Mouse (Mus musculus) cerebellum, postnatal 36 days (tissue): ENCODE measurements around the gene Cyp2d40.
"Not testable (repeated sequence)": the region's sequence is repeated elsewhere in the genome, so short reads cannot be mapped to it uniquely, and the experiment has no call there.

Source experiments
- DNase-seq, 2 experiments: peaks; one replicate each; pipeline ENCODE4 v3.0.0; 2021 to 2022; ENCODE audit warnings: mixed read lengths in 2 of 2

Gene Cyp2d40

DNA sequence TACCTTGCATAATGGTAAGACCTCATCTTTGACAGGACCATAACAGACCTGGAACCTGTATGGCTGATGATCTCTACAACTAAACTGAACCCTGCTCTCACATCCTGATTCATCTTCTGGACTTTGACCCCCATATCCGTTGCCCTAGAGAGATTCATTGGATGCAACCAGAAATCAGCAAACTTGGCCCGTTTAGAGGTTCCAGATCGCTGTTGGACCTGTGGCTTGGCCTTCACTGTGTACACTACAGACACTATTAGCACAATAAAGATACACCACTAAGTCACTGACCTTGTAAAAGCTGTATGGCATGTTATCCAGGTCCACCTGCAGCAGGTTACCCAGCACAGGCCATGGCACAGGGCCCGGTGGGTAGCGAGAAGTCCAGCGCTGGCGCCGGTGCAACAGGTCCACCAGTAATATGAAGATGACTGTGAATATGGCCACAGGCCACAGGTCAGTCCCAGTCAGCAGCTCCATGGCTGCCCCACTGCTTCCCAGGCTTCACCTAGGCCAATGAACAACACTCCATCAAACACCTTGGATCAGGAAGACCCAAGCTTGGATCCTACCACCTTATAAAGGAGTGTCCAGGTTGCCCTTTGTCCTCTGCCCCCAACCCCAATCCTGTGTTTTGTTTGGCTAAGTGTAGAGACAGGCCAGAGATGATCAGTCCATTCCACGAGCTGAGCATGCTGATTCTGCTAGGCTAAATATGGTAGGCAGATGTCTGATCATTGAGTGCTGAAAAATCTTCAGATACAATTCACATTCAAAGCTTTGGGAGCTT, at the start of gene Cyp2d40:
Gene Cyp2d40 (minus strand): TSS at position 553 of the 790 bp plus-strand sequence.
- no peak for DNase-seq

DNA sequence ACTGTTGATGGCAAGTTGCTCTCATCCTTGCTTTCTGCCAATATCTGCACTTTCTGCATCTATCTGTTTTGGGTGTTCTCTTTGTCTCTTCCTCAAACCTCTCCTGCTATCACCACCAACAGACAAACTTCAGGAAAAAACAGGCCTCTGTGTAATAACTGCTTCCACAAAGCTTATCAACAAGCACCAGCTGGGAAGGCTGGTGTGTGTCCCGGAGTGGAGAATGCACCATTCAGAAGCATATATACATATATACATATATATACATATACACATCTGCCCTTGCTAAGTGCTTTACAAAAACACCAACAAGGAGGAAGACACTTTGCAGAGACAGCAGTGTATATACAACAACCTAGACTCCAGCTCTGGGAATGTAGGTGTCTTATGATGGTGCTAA, 46.6 kb upstream of the Cyp2d40 start:
- no peak for DNase-seq

DNA sequence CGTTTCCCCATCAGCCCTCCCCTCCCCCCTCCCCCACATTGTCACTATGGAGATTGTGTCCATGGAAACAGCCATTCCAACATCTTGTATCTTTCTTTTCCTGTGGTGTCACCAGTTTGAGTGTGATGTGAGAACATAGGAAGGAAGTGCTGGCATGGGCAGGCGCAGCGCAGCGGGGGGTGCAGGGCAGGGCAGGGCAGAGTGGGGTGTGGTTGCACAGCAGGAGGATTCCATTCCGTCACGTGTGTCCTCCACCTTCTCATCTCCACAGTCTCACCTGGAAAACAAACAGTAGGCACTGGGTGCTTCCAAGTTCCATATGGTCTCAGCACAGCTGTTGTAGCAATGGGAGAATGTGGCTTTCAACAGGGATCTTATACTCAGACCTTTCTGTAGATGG, 45.5 kb upstream of the Cyp2d40 start:
- DNase-seq: no peak

DNA sequence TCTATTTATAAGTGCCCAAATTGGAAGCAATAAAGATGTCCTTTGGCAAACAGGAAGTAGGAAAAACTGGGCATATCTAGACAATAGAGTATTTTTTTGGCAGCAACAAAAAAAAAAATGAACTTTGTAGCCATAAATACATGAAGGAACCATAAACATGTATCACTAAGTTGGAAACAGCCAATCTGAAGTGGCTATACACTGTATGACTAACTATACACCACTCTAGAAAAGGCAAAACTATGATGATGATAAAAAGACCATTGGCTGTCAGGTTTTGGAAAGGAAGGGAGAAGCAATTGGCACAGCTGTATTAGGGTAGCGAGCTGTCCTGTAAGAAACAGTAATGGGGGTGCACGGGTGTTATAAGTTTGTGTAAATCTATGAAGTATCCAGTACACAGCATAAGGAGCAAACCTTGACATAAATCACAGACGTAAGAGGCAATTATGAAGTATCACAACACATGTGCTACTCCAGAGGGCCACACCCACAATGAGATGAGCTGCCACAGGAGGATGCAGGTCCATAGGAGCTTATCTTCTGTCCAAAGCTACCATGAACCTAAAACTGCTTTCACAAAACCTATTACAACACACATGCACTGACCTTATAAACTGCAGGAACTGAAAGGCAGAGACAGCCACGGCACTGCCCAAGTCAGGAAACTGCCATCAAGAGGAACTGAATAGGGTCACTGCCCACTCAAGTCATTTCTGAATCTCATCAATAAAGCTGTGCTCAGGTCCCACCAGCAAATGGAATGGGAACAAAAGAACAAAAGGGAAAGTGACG, 43.2 kb upstream of the Cyp2d40 start:
- DNase-seq: no peak

DNA sequence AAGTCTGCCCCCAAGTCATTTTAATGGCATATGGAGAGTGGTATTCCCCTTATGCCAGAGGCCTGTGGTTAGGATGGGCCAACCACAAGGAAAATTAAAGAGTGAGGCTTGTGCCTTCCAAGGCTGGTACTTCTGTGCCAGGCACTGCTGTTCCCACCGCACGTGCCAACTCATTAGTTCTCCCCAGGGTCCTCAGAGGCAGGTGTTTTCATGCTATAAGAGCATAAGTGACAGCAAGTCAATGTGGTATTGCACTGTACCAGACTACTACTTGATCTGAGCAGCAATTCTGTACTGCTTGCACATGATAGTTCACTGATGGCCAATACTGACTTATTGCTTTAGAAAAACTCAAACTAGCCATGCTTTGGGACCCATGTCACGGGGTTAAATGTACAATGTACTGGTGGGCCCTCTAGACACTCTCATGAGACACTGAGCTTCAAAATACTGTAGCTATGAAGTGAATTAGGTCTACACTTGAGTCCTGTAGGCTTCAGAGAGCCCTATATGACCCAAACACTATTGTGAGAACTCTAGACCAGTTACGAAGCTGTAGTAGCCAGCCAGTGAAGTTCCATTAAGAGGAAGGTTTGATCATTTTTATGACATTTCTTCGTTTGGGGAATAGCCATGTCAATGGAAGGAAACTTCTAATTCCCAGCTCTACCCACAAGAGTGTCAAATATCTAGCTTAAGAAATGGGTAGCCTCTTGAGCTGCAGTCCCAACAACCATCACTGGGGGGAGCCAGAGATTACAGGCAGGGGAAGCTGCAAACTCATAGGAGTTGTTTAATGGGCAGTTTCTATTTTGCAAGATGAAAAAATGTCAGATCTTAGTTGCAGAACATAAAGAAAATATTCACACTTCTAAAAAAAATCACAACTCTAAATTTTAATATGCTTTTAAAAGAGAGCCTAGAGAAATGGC, 41.0 kb upstream of the Cyp2d40 start:
- peak; percentile 82 to 86 for DNase-seq

DNA sequence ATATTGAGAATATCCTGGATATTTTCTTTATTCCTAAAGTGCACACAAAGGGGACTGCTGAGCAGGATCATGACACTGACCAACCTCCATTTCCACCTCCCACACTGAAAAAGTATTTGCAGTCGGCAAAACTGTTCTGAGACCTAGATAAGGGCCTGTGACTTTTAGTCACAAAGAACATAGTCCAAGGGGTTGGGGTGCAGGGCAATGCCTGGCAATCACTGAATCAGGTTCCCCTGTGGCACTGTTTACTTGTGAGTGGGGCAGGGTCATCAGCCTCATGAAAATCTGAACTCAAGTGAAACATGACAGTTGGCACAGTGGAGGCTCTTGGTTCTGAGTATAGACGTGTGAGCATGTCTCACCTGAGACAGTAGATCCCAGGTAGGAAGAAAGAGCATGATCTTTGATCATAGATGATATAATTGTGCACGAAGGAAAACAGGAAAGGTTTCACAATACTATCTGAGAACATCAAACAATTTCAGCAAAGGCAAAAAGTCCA, 32.0 kb upstream of the Cyp2d40 start:
- no peak for DNase-seq

DNA sequence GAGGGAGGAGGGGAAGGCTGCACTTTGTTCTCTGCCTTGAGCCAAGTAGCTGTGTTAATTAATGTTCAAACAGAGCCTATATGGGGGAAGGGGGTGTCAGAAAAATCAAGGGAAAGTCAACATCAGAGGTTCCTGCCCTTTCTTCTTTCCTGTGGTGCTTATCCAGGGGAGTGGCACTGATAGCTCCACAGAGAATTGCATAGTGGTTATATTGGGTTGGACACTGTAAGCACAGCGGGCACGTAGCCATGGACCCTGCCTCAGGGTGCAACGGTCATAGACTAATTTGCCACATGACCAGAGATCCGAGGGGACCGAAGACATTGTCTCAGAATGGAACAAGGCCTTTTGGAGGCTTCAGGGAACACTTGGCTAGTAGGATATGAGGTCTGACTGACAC, 30.3 kb upstream of the Cyp2d40 start, which contains the start of gene Cyp2d26:
Gene Cyp2d26 (minus strand): TSS at position 18 of the 400 bp plus-strand sequence.
- DNase-seq: no peak

DNA sequence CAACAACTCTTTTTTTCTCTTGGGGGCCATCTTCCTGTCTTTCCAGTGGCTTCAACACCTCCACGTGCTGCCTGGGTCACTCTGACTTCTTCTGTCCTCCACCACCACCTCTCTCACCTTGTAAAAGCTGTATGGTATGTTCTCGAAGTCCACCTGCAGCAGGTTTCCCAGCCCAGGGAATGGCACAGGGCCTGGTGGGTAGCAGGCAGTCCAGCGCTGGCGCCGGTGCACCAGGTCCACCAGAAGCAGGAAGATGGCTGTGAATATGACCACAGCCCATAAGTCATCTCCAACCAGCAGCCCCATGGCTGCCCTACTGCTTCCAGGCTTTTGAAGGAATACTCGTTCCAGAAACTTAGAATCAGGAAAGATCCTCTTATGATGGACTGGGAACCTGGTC, 29.9 kb upstream of the Cyp2d40 start:
- DNase-seq: no peak

DNA sequence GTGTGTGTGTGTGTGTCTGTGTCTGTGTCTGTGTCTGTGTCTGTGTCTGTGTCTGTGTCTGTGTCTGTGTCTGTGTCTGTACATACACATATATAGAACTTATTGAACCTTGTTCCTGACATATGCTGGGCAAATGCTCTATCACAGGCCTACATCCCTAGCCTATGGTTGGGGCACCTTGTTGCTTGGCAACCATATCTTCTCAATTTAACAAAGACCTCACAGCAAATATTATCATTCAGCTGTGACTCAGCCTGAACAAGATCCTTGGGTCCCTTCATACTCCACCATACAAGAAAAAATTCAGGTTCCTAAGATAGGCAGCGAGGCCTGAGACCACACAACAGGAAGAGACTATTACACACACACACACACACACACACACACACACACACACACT, 29.5 kb upstream of the Cyp2d40 start:
- no peak for DNase-seq

DNA sequence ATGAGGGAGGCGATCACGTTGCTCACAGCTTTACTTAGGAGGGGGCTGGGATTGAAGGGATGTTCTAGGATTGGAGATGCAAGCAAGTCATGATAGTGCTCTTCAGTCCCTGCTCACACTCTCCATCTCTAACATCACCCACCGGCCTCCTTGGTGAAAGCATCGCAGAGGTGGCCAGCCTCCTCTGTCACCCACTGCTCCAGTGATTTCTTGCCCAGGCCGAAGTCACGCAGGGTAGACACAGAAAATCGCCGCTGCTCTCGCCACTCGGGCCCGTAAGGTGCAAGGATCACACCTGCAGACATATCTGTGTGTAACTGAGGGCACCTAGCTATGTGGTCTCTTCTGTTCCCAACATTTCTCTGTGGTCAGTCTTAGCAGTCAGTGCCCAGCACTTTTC, 28.6 kb upstream of the Cyp2d40 start:
- no peak for DNase-seq

DNA sequence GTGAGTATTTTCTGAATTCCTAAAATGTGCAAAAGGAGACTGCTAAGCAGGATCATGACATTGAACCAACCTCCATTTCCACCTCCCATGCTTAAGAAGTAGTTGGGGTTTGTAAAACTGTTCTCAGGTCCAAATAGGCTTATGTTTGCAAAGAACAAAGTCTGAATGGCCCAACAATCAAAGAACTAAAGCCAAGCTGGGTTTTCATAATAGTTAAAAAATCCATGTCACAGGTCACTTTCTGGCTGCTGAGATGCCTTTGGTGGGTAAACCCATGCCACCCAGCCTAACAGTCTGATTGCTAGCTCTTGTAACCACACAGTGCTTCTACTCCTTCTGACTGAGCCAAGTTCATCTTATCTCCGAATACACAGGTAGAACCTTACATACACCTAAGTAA, 20.6 kb upstream of the Cyp2d40 start:
- no peak for DNase-seq

DNA sequence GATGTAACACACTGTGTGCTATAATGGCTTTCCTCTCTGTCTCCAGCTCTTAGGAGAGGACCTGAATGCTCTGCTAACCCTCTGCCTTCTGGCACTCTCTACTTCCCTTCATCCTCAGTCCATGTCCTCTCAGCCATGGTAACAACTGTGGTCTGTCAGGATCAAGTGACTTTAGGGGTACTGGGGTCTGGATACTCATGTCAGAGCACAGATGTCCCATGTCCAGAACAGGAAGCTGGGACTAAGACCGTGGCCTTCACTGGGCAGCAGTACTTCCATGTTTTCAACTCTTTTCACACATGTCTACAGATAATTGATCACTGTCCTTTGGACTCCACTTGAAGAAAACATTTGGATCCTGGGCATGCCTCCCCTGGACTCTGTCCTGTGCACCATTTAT, 19.8 kb upstream of the Cyp2d40 start:
- no peak for DNase-seq

DNA sequence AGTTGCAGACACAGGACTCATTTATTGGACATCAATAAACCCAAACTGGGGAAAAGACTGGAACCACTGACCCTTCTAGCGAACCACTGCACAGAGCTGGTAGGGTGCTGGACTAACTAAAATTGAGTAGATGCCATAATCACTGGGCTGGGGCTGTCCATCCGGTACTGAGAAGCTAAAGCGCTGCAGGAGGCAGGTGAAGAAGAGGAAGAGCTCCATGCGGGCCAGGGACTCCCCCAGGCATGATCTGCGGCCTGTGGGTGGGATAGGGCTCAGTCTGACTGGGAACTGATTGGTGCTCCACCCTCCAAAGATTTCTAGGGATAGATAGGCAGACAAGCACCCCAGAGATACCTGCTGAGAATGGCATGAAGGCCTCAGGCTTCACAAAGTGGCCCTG, 13.9 kb upstream of the Cyp2d40 start:
- DNase-seq: not testable (repeated sequence)

DNA sequence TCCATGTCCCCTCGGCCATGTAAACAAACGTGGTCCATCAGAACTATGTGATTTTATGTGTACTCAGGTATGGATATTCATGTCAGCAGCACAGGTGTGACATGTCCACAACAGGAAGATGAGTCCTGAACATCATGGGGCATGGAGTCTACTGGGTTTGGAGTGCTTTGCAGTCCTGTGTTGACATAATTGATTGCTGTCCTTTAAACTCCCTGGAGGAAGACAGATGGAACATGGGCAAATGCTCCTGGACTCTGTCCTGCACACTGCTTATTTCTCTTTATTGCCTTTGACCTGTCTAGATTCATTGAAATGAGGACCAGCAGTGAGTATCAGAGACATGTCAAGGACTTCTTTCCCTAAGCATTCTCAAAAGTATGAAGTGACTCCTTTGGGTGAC, 2.0 kb upstream of the Cyp2d40 start:
- no peak for DNase-seq

DNA sequence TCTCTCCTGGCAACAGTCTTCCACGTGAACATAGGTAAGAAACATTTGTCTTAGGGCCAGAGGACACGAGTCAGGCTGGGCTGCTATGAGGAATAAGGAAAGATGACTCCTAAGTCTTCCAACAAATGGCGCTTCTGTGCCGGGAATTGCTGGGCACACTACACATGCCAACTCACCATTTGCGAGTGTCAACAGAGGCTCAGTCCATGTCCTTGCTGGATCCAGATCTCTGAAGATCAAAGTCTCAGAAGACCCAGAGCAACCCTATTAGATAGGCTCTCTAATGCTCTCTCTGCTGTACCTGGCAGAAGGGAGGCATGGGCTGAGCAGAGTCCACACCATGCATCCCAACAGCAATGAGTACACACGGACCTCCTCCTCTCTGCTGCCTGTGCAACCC, 898 bp upstream of the Cyp2d40 start:
- DNase-seq: no peak

DNA sequence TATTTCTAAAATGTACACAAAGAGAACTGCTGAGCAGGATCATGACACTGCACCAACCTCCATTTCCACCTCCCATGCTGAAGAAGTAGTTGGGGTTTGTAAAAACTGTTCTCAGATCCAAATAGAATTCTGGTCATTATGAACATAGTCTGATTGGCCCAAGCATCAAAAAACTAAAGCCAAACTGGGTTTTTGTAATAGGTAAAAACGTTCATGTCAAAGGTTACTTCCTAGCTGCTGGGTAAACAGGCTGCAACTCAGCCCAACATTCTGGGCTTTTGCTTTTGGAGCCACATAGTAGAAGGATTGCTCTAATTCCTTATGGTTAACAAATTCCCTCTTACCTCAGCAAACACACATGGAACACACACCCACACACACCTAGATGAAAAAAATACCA, 15.8 kb downstream of the Cyp2d40 start:
- no peak for DNase-seq

DNA sequence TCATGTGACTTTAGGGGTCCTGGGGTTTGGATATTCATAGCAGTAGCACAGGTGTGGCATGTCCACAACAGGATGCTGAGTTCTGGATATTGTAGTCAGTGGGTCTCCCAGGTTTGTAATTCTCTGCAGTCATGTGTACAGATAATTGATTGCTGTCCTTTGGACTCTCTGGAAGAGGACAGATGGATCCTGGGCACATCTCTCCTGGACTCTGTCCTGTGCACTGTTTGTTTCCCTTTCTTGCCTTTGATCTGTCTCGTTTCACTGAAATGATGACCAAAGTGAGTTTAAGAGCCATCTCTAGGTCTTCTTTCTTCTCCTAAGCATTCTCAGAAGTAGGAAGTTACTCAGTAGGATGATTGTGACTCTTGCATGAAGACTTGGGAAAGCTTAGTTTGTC, 16.5 kb downstream of the Cyp2d40 start:
- no peak for DNase-seq

DNA sequence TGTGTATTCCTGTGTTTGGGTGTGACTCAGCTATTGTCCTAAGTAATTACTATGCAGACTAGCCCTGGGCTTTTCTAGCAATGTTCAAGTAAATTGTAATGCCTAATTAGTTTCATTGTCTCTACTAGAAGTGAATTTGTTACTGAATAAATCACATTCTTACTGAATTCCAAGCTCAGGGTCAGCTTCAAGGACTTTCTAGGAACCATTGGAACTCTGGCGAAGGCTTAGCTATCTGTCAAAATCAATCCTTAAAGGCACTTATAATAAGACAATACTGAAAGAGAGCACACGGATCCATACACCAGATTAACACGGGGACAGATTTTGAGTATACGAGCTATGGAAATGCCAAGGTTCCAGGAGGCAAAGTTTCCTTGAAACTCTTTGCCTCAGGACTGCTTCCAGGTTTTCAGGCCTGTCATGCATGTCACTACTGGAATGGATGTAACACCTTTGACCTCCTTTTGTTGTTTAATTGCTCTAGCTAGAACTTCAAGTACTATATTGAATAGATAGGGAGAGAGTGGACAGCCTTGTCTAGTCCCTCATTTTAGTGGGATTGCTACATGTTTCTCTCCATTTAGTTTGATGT, 30.6 kb downstream of the Cyp2d40 start:
- DNase-seq: not testable (repeated sequence)
